Mouse (Mus musculus) CD4-positive helper T cell, adult 2 months (primary cell): ENCODE results near the gene Tas2r109.
"Not testable (repeated sequence)": the region's sequence is repeated elsewhere in the genome, so short reads cannot be mapped to it uniquely, and the experiment has no call there.

Source experiments
- DNase-seq: peaks from one replicate; pipeline ENCODE4 v3.0.0-alpha.2; 2012; ENCODE audit warnings: low read depth, missing footprints, low spot score

Gene Tas2r109

DNA sequence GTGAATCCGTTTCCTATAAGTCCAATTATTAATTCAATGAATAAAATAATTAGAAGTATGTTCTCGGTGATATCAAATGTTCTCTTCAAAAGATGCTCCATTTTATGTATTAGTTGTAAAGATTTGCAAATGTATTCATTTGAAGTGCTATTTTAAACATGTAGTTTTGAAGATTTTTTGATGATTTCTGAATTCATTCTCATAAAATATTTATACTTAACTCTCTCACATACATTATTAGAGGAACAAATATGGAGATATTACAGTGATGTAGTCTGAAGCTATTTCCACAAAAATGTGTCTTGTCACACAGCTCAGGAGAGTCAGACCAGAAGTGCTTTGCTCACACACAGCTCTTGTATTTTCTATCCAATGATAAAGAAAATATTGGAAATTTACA lies at the start of gene Tas2r109:
Gene Tas2r109 (minus strand): TSS at position 101 of the 400 bp plus-strand sequence.
- no peak for DNase-seq

DNA sequence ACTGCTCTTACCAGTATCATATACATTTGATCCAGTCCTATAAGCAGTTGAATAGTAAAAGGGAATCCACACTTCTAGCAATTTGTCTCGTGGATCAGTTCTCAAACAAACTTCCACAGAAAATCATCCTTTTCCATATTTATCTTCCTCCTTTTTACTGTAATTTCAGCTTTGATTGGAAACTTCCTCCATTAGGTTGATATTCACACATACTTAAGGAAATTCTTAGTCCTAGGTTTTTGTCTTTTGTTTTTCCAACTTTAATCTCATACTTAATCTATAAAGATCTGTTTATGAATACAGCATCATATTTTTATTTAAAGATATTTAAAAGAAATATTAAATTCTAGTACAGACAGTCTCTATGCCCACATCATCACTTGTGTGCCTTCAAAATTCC lies 22.9 kb downstream of the Tas2r109 start, which contains the start of gene Tas2r131:
Gene Tas2r131 (minus strand): TSS at position 101 of the 400 bp plus-strand sequence.
- no peak for DNase-seq

DNA sequence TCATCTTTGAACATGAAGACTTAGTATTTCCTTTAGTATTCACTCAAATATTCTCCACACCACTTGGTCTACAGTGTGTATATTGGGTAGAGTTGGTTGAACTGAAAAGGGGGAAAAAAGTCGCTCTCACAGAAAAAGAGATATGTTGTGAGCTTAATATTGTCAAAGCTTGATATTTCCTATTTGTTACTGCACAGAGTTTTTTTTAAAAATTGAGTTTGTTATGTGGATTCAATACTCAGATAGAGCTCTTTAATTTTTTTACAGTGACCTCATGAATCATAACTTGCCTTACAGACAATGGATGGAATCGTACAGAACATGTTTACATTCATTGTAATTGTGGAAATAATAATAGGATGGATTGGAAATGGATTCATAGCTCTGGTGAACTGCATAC lies 30.0 kb downstream of the Tas2r109 start, which contains the start of gene Tas2r129:
Gene Tas2r129 (plus strand): TSS at position 301 of the 400 bp plus-strand sequence.
- no peak for DNase-seq

DNA sequence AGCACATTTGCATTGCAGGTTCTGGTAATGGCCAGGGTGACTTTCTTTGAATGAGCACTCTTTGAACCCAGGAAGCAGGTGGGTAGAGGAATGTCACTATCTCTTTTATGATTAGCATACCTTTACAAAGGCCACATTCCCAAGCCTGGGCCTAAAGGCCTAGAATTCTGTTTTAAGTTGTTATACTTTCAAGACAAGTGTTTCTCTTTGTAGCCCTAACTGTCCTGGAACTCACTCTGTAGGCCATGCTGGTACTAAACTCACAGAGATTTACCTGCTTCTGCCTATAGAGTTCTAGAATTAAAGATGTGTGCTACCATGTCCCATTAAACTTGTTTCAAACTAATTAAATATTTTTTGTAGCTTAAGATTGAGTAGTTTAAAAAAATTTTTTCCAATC lies 39.4 kb downstream of the Tas2r109 start:
- DNase-seq: not testable (repeated sequence)
